Mouse (Mus musculus) CH12.LX (cell line): ENCODE data around the gene Clba1. TPM values are rescaled to one million over a fixed set of nuclear protein-coding genes. Genes with fewer than 3 reads are reported as not detected.

Source experiments
- DNase-seq: peaks from one replicate; pipeline ENCODE4 v3.0.0-alpha.2; 2013; ENCODE audit errors: extremely low read depth
- H3K27ac ChIP-seq: 2 replicates; pipeline ENCODE4 v1.5.1; 2012; ENCODE audit warnings: low read depth, mild to moderate bottlenecking, control low read depth, moderate library complexity; ENCODE audit not compliant: insufficient read depth
- H3K27me3 ChIP-seq: replicated peaks from 2 replicates; pipeline ENCODE3; 2012; ENCODE audit warnings: inconsistent platforms
- H3K36me3 ChIP-seq, 2 experiments: replicated peaks in 1 of 2; 2 replicates each; pipeline versions ENCODE3 to v1.6.1; 2012; ENCODE audit warnings: inconsistent platforms in 1 of 2, low read length in 1 of 2, mild to moderate bottlenecking in 1 of 2, mixed read lengths in 1 of 2, moderate library complexity in 1 of 2; ENCODE audit not compliant: control insufficient read depth in 1 of 2, insufficient read depth in 1 of 2
- H3K4me1 ChIP-seq, 2 experiments: 2 replicates each; pipeline ENCODE4 v1.6.1; 2012; ENCODE audit warnings: inconsistent platforms in 1 of 2, moderate library complexity in 1 of 2; ENCODE audit not compliant: insufficient read depth in 2 of 2, control insufficient read depth in 1 of 2
- H3K4me2 ChIP-seq: 2 replicates; pipeline ENCODE4 v1.6.1; 2012; ENCODE audit warnings: low read depth, mild to moderate bottlenecking, control low read depth; ENCODE audit not compliant: poor library complexity, insufficient read depth, severe bottlenecking
- H3K4me3 ChIP-seq, 3 experiments: fragments of 150-350 bp in 1 of 3; sonication (generic) in 1 of 3; replicated peaks in 1 of 3; 2 replicates each; pipeline versions ENCODE3 to v1.5.1; 2011 to 2012; ENCODE audit warnings: low read depth in 2 of 3, low read length in 2 of 3, mild to moderate bottlenecking in 2 of 3, moderate library complexity in 2 of 3, control low read depth in 1 of 3, improper control_type of control experiment in 1 of 3, inconsistent platforms in 1 of 3, mixed read lengths in 1 of 3; ENCODE audit not compliant: poor library complexity in 1 of 3
- H3K79me2 ChIP-seq: replicated peaks from 2 replicates; pipeline ENCODE4 v1.6.1; 2012; ENCODE audit warnings: mild to moderate bottlenecking, moderate library complexity; ENCODE audit not compliant: control insufficient read depth, poor library complexity, insufficient read depth, severe bottlenecking; ENCODE audit errors: extremely low read depth
- H3K9ac ChIP-seq: 2 replicates; pipeline ENCODE4 v1.6.1; 2012; ENCODE audit warnings: low read depth, mild to moderate bottlenecking, control low read depth, moderate library complexity; ENCODE audit not compliant: insufficient read depth
- H3K9me3 ChIP-seq: replicated peaks from 2 replicates; pipeline ENCODE3; 2012; ENCODE audit warnings: low read length, inconsistent platforms, mixed read lengths
- BHLHE40 ChIP-seq: IDR thresholded peaks from 2 replicates; pipeline ENCODE4 v1.6.1; 2011; ENCODE audit warnings: mild to moderate bottlenecking, low read depth, low read length, improper control_type of control experiment
- CHD2 ChIP-seq: IDR thresholded peaks from 2 replicates; pipeline ENCODE4 v1.6.1; 2011; ENCODE audit warnings: low read length, improper control_type of control experiment
- CTCF ChIP-seq, 2 experiments: IDR thresholded peaks in 1 of 2; conservative IDR thresholded peaks in 1 of 2; 2 replicates each; pipeline ENCODE4 v1.5.1; 2011 to 2012; ENCODE audit warnings: low read depth in 2 of 2, low read length in 2 of 2, improper control_type of control experiment in 1 of 2, inconsistent platforms in 1 of 2, mild to moderate bottlenecking in 1 of 2, moderate library complexity in 1 of 2
- ELF1 ChIP-seq: IDR thresholded peaks from 2 replicates; pipeline ENCODE4 v1.6.1; 2014; ENCODE audit warnings: low read depth, mild to moderate bottlenecking, inconsistent platforms, low read length, improper control_type of control experiment
- EP300 ChIP-seq: IDR thresholded peaks from 2 replicates; pipeline ENCODE4 v1.6.1; 2011; ENCODE audit warnings: low read length, improper control_type of control experiment
- ETS1 ChIP-seq: conservative IDR thresholded peaks from 2 replicates; pipeline ENCODE4 v1.6.1; 2012; ENCODE audit warnings: low read depth, mild to moderate bottlenecking, inconsistent platforms, low read length, improper control_type of control experiment, moderate library complexity
- GABPA ChIP-seq: IDR thresholded peaks from 2 replicates; pipeline ENCODE4 v1.6.1; 2012; ENCODE audit warnings: low read depth, low read length, improper control_type of control experiment, inconsistent platforms; ENCODE audit not compliant: insufficient replicate concordance
- HCFC1 ChIP-seq: IDR thresholded peaks from 2 replicates; pipeline ENCODE4 v1.6.1; 2012; ENCODE audit warnings: low read depth, mild to moderate bottlenecking, inconsistent platforms, low read length, improper control_type of control experiment
- IRF4 ChIP-seq: IDR thresholded peaks from 2 replicates; pipeline ENCODE4 v1.6.1; 2014; ENCODE audit warnings: low read depth, mild to moderate bottlenecking, inconsistent platforms, low read length, improper control_type of control experiment
- MAX ChIP-seq: IDR thresholded peaks from 2 replicates; pipeline ENCODE4 v1.6.1; 2011; ENCODE audit warnings: low read length, improper control_type of control experiment
- MEF2A ChIP-seq: IDR thresholded peaks from 2 replicates; pipeline ENCODE4 v1.6.1; 2014; ENCODE audit warnings: low read depth, mild to moderate bottlenecking, inconsistent platforms, low read length, improper control_type of control experiment, borderline replicate concordance
- MYC ChIP-seq: IDR thresholded peaks from 2 replicates; pipeline ENCODE4 v1.6.1; 2011; ENCODE audit warnings: low read depth, mild to moderate bottlenecking, improper control_type of control experiment, low read length
- NELFE ChIP-seq: IDR thresholded peaks from 2 replicates; pipeline ENCODE4 v1.6.1; 2011; ENCODE audit warnings: low read depth, low read length, improper control_type of control experiment
- POLR2A ChIP-seq: IDR thresholded peaks from 2 replicates; pipeline ENCODE4 v1.6.1; 2011; ENCODE audit warnings: low read depth, mild to moderate bottlenecking, improper control_type of control experiment, low read length
- RAD21 ChIP-seq: IDR thresholded peaks from 2 replicates; pipeline ENCODE4 v1.6.1; 2011; ENCODE audit warnings: low read depth, mild to moderate bottlenecking, low read length, improper control_type of control experiment, moderate library complexity
- SIN3A ChIP-seq: IDR thresholded peaks from 2 replicates; pipeline ENCODE4 v1.6.1; 2012; ENCODE audit warnings: low read length, improper control_type of control experiment, inconsistent platforms
- TBP ChIP-seq: conservative IDR thresholded peaks from 2 replicates; pipeline ENCODE4 v1.6.1; 2011; ENCODE audit warnings: low read depth, low read length, improper control_type of control experiment
- TCF12 ChIP-seq: IDR thresholded peaks from 2 replicates; pipeline ENCODE4 v1.6.1; 2014; ENCODE audit warnings: low read depth, mild to moderate bottlenecking, inconsistent platforms, low read length, improper control_type of control experiment
- UBTF ChIP-seq: IDR thresholded peaks from 2 replicates; pipeline ENCODE4 v1.6.1; 2012; ENCODE audit warnings: low read depth, mild to moderate bottlenecking, inconsistent platforms, low read length, improper control_type of control experiment, moderate library complexity
- USF1 ChIP-seq: IDR thresholded peaks from 2 replicates; pipeline ENCODE4 v1.6.1; 2014; ENCODE audit warnings: low read depth, mild to moderate bottlenecking, inconsistent platforms, low read length, improper control_type of control experiment
- USF2 ChIP-seq: conservative IDR thresholded peaks from 2 replicates; pipeline ENCODE4 v1.6.1; 2011; ENCODE audit warnings: low read depth, low read length, improper control_type of control experiment
- ZC3H11A ChIP-seq: IDR thresholded peaks from 2 replicates; pipeline ENCODE4 v1.6.1; 2012; ENCODE audit warnings: low read depth, mild to moderate bottlenecking, inconsistent platforms, low read length, improper control_type of control experiment
- ZMIZ1 ChIP-seq: IDR thresholded peaks from 2 replicates; pipeline ENCODE4 v1.6.1; 2012; ENCODE audit warnings: low read depth, mild to moderate bottlenecking, inconsistent platforms, low read length, improper control_type of control experiment
- dilution Hi-C: fragments of 300-500 bp; cut with MboI; formaldehyde crosslinking; loops from 2 replicates; pipeline ENCODE4 v1.14.3; 2020; ENCODE audit warnings: low sequenced_read_pairs; ENCODE audit not compliant: extremely low pct_unique_long_range_greater_than_20kb, extremely low pct_ligation_motif_present
- in situ Hi-C: fragments of 300-500 bp; cut with MboI; formaldehyde crosslinking; loops from 3 replicates; pipeline ENCODE4 v1.14.3; 2019; ENCODE audit warnings: low sequenced_read_pairs, low pct_ligation_motif_present, low pct_unique_long_range_greater_than_20kb, mixed read lengths
- polyA plus RNA-seq: library from polyadenylated mRNA; unstranded; fragments of >175 nt; gene quantifications from 2 replicates; pipeline ENCODE4 v1.2.1, GENCODE M21; 2012; ENCODE audit warnings: low read depth; ENCODE audit not compliant: insufficient read length
- total RNA-seq, 2 experiments: library from RNA; depleted of rRNA; stranded (reverse); fragments of 300-350 nt in 1 of 2; fragments of >200 nt in 1 of 2; gene quantifications; 2 replicates each; pipeline ENCODE4 v1.2.3; 2012 to 2014

Clba1 gene
- total and polyA plus RNA-seq, 3 experiments = 2.5 to 3.5 (median 3.5) TPM

DNA sequence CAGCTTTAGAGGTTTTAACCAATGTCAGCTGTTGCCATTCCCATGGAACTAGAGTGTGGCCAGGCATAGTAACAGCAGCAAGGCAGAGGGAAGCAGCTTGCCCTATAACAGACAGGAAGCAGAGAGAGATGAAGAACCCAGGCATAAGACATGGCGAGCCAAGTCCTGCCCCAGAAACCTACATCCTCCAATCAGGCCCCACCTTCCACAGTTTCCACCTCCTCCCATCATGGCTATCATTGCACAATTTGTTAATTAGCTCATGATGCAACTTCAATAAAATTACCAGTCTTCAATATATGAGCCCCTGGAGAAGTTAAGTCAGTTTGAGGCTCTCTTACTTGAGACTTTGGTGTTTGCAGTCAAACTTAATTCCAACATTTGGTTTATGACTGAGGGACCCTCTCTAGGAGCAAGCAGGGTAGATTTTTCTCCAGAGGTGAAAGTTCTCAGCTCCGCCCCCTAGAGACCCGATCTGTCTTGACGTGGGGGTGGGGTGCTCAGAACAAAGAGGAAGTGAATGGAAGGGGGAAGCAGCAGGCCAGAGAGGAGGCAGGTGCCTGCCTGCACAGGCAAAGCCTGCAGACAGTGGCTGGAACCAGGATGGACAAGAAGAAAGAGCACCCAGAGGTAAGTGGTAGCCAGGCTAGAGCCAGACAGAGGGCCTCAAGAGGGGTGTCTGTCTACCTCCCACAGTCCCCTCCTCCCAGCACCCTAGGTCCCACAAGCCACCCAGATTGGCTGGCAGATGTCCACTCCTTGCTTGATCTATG is 48.4 kb upstream of the Clba1 start, which contains the start of gene Pld4:
Gene Pld4, plus strand, starts transcription at position 502 of the 773 bp plus-strand sequence.
- dilution Hi-C loops = no loop called here
- peak; percentile 90 for DNase-seq
- peaks cover 20 to 25% of the 10 kb centered on the region in 2 experiments for H3K36me3 ChIP-seq
- peaks cover 16 to 30% of the 10 kb centered on the region in 2 experiments for H3K4me1 ChIP-seq
- H3K4me3 ChIP-seq = peak within 1 kb of the TSS; percentile 65 to 83 (median 66)
- no peaks in the 10 kb centered on the region for H3K79me2 ChIP-seq
- no peak for TF ChIP-seq MYC
- no peak for TF ChIP-seq ZC3H11A
- peak; percentile 87 for TF ChIP-seq CHD2
- no peak for TF ChIP-seq UBTF
- no peak for TF ChIP-seq RAD21
- peak; percentile 76 for TF ChIP-seq POLR2A
- peak; percentile 71; the same call in 1 of the 2 replicates for TF ChIP-seq TBP
- TF ChIP-seq CTCF (conservative IDR thresholded peaks at IDR 0.05 in 1 of 2, IDR thresholded peaks at IDR 0.05 in 1 of 2; ENCODE audit: low read depth in 2 of 2, low read length in 2 of 2) = peak in 1 of 2 experiments; percentile 47; a peak in 2 of 4 replicates
- peak; percentile 54 for TF ChIP-seq ETS1
- TF ChIP-seq ELF1 = peak; percentile 87
- peak; percentile 91 for TF ChIP-seq TCF12
- TF ChIP-seq NELFE = peak; percentile 75
- TF ChIP-seq MEF2A = peak; percentile 62; the same call in 1 of the 2 replicates
- peak; percentile 61; the same call in 1 of the 2 replicates for TF ChIP-seq IRF4
- TF ChIP-seq MAX = no peak
- TF ChIP-seq ZMIZ1 = 0 out of 2 replicates have a peak, but pooled peaks have one; percentile 63
- TF ChIP-seq HCFC1 = peak; percentile 41; the same call in 1 of the 2 replicates
- peak; percentile 56 for TF ChIP-seq EP300
- peak; percentile 77 for TF ChIP-seq BHLHE40
- TF ChIP-seq USF2 = no peak
- no peak for TF ChIP-seq SIN3A
- TF ChIP-seq USF1 = no peak
- TF ChIP-seq GABPA = no peak
- peak within 1 kb of the TSS; percentile 92 for H3K27ac ChIP-seq
- in situ Hi-C loops = no loop called here
- no peaks in the 10 kb centered on the region for H3K27me3 ChIP-seq
- peak within 1 kb of the TSS; percentile 75 for H3K9ac ChIP-seq
- peaks cover 14% of the 10 kb centered on the region for H3K9me3 ChIP-seq
- peak within 1 kb of the TSS; percentile 23 for H3K4me2 ChIP-seq
